Mouse (Mus musculus): Measurements from ENCODE around the gene Vegfb.
"Not testable (repeated sequence)": the region's sequence is repeated elsewhere in the genome, so short reads cannot be mapped to it uniquely, and the experiment has no call there.

DNA sequence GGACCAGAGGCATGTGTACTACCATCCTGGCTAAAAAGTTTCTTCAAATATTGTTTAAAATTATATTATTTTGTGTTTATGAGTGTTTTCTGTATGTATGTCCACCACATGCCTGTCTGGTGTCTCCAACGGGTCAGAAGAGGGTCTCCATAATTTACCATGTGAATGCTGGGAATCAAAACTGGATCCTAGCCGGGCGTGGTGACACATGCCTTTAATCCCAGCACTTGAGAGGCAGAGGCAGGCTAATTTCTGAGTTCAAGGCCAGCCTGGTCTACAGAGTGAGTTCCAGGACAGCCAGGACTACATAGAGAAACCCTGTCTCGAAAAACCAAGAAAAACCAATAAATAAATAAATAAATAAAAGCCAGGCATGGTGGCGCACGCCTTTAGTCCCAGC, 3.7 kb upstream of the Vegfb start:
- TF ChIP-seq ZNF384 (IDR thresholded peaks at IDR 0.05; ENCODE audit: low read depth, low read length); HCFC1 (IDR thresholded peaks at IDR 0.05; ENCODE audit: borderline replicate concordance, insufficient read depth, low read length); ZC3H11A (IDR thresholded peaks at IDR 0.05; ENCODE audit: borderline replicate concordance, low read depth, low read length): not testable (repeated sequence)
